Mouse (Mus musculus) right cerebral cortex, postnatal 14 days (tissue): ENCODE data around the gene Zbtb24.
"Not testable (repeated sequence)": the region's sequence is repeated elsewhere in the genome, so short reads cannot be mapped to it uniquely, and the experiment has no call there.

Experiments used
- DNase-seq: peaks from one replicate; pipeline ENCODE4 v3.0.0; 2022

Gene Zbtb24

DNA sequence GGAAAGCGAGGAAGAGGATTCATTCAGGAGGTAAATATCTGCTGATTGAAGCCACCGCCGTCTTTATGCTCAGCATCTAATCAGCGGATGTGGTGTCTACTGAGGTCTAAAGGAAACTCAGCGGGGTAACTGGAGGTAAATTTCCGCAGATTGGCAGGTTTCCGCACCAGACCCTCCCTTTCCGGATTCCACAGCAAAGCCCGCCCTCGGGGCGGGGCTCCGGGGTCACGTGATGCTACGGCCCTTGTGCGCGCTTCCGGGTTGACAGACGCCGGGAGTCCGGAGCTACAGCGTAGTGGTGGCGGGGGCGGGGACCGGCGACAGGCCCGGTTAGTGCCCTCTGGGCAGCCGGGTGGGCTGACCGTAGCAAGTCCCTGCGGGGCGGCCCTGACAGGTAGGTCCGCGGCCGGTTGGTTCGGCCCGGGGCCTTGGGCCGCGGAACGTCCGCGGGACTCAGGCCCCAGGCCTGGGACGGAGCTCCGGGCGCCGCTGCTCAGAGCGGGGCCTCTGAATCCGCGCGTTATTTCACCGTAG, at the start of gene Zbtb24:
TSS of gene Zbtb24 (plus strand) at position 247 of the 534 bp plus-strand sequence.
- DNase-seq = peak; percentile 93

DNA sequence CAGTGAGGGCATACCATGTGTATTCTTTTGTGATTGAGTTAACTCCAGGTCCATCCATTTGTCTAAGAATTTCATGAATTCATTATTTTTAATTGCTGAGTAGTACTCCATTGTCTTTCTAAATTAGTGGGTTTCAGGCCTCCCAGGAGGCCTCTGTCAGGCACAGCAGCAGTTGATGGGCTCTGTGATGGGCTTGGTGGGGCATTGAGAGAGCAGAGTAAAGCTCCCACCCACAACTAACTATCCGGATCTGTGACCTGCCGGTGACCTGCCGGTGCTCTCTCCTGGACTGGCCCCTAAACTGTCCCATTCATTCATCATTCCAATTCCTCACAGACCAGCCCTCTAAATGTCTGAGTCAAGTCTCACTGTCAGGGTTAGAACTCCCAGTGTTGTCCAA, 49.1 kb upstream of the Zbtb24 start:
- DNase-seq = no peak

DNA sequence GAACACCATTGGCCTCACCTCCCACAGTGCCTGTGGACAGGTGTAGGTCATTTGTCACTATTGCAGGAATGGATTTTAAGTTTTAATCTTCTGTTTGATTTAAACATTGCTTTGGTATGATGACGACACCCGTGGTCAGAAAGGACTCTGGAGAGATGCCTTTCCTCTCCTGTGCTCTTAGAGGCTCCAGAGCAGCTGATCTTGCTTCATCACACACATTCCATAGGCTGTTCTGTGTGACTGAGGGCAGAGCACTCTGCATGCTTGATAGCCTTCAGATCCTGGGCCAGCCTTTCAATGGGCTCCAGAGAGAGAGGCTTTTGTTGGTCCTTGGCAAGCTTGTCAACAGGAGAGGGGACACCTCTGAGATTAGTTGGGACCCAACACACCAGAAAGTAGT, 46.8 kb upstream of the Zbtb24 start:
- no peak for DNase-seq

- DNase-seq = no peak
These were observed 46.1 kb upstream of the Zbtb24 start for GRCm38 (mm10) chr10:41403893-41404612.

- DNase-seq = not testable (repeated sequence)
These were observed 40.0 kb upstream of the Zbtb24 start for GRCm38 (mm10) chr10:41410176-41410575.

DNA sequence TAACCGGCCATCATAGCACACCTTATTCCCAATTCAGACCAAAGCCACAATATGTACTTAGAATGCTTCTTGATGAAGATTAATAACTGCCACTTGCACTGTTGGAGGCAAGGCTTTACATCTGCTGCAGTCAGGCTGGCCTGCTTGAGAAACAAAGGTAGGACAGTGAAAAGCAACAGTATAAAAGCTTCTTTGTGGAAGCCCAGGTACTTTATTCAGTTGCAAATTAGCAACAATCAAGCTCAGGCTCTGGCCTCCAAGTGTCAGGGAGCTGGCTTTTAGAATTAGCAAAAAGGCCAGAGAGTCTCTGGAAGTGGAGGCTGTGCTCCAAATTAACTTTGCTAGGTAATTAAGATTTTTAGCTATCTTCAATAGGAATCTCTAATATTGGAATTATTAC, 39.4 kb upstream of the Zbtb24 start:
- not testable (repeated sequence) for DNase-seq

DNA sequence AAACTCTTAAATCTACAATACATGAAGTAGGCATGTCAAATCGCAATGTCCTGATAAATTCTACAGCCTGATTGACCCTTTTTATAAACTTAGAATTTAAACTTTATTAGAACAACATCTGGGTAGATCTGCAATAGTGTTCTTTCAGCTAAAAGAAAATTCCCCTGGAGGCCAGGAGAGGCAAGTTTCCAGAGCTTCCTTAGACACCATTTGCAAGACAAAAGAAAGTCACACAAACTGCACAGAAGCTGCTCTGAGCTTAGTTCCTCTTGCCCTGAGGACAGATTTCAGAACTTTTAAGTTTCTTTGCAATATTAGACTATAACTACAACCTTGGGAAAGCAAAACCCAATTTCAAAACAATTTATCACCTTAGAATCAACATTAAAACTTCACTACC, 36.7 kb upstream of the Zbtb24 start:
- not testable (repeated sequence) for DNase-seq

GRCm38 (mm10) chr10:41415368-41415767, 34.8 kb upstream of the Zbtb24 start:
- DNase-seq = not testable (repeated sequence)

GRCm38 (mm10) chr10:41420496-41421200, 29.5 kb upstream of the Zbtb24 start:
- DNase-seq = no peak

- no peak for DNase-seq
These were observed 26.5 kb upstream of the Zbtb24 start for GRCm38 (mm10) chr10:41423681-41424080.

DNA sequence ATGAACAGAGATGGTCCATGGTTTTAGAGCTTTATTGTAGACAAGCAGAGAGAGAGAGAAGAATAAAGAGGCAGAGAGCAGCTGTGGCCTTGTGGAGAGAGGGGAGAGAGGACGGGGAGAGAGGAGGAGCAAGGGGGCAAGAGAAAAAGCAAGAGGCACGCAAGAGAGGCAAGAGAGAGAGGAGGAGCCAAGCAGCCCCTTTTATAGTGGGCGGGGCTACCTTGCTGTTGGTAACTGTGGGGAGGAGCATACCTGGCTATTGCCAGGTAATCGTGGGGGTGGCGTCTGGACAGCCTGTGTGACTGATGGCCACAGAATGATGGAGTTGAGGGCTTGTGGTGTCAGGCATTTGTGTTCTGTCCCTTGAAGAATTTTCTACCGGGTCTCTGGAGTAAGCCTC, 23.8 kb upstream of the Zbtb24 start:
- no peak for DNase-seq

GRCm38 (mm10) chr10:41434624-41435023, 15.6 kb upstream of the Zbtb24 start:
- peak; percentile 56 for DNase-seq

GRCm38 (mm10) chr10:41435141-41435540, 15.0 kb upstream of the Zbtb24 start:
- no peak for DNase-seq

- no peak for DNase-seq
These were observed 2.0 kb upstream of the Zbtb24 start for GRCm38 (mm10) chr10:41448216-41448615.

DNA sequence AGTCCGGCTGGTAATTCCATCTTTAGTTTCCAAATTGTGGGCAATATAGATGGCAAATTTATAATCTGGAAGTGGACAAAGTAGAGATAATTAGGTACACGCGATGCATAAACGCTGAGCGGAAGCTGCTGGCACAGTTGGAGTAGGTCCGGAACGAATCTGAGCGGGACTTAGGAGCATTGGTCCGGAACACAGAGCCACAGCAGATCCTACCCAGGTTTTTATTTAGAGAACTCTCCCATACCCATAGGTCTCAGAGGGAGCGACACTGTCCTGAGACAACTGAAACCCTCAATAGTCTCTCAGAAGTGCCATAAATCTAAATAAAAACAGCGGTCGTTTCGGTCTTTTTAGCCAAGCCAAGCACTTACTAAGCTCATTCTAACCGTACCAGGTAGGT, 499 bp upstream of the Zbtb24 start:
- peak; percentile 27 for DNase-seq

- no peak for DNase-seq
These were observed 768 bp downstream of the Zbtb24 start for GRCm38 (mm10) chr10:41450780-41451522.

- DNase-seq = no peak
These were observed 1.5 kb downstream of the Zbtb24 start for GRCm38 (mm10) chr10:41451656-41452055.

DNA sequence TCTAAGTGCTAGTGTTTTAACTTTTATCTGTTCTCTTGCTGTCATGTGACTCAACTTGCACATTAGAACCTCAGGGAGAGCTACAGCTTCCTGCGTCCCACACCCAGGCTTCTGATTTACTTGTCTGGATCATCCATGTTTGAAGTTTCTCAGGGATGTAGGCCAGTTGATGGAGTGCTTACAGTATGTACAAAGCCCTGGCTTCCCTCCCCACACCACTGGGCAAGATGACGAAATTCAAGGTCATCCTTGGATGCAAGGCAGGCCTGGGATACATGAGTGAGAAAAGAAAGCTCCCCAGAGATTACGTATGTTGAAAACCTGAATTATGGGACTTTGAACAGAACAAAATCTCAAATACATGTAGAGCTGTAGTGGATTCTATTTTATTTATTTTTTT, 2.6 kb downstream of the Zbtb24 start:
- no peak for DNase-seq

- no peak for DNase-seq
These were observed 9.8 kb downstream of the Zbtb24 start for GRCm38 (mm10) chr10:41459990-41460389.

- no peak for DNase-seq
These were observed 10.3 kb downstream of the Zbtb24 start for GRCm38 (mm10) chr10:41460501-41460900.

- no peak for DNase-seq
These were observed 11.0 kb downstream of the Zbtb24 start for GRCm38 (mm10) chr10:41461057-41461722.

DNA sequence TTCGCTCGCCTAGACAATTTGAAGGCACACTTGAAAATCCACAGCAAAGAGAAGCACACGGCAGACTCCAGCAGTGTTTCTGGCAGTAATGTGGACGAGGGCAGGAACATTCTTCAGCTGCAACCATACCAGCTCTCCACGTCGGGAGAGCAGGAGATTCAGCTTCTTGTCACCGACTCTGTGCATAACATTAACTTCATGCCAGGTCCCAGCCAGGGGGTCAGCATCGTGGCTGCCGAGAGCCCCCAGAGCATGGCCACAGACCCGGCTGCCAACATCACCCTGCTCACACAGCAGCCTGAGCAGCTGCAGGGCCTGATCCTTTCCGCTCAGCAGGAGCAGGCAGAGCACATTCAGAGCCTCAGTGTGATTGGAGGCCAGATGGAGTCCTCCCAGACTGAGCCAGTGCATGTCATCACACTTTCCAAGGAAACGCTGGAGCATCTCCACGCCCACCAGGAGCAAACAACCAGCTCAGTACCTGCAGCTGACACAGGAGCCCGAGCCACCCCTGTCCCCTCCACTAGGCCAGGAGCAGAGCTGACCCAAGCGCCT, 14.3 kb downstream of the Zbtb24 start:
- DNase-seq = no peak

- DNase-seq = no peak
These were observed 17.1 kb downstream of the Zbtb24 start for GRCm38 (mm10) chr10:41467325-41467724.
